Mouse (Mus musculus): ENCODE data around the gene Tbc1d14. TPM values are rescaled to one million over a fixed set of nuclear protein-coding genes. Genes with fewer than 3 reads are reported as not detected.

Tbc1d14 gene
- total and polyA plus RNA-seq, 2 experiments from 2014 or later, result 3.9 to 8.3 TPM

DNA sequence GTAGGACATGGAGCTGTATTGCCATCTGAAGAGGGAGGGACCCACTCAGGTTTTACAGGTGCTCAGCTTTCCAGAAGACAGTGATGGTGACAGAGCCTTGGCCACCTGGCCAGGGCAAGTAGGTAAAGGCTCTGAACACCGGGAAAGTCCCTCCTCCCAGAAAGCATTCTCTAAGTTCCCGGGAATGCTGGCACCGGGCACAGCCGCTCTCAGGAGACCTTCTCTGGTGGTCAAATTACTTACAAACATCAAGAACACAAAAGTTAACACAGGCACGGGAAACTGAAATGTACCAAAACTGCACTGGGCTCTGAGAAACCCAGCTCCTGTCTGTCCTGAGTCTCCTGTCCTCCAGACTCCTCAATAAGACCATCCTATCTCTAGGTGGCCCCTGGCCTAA, 63.4 kb downstream of the Tbc1d14 start:
- Histone ChIP-seq H3K27ac (ENCODE audit: low read depth) (peak overlapping the region; percentile 52; the same call in 1 of the 2 replicates), H3K4me2 (ENCODE audit: low read depth, low read length) (peak overlapping the region; percentile 92), H3K9me3 (replicated peaks; ENCODE audit: control insufficient read depth, low read length) (no peaks in the 10 kb centered on the region), H3K36me3 (replicated peaks; ENCODE audit: control insufficient read depth, insufficient read depth, low read length) (0 out of 2 replicates have a peak, but pooled peaks cover 4% of the 10 kb centered on the region), H3K4me1 (ENCODE audit: control insufficient read depth, insufficient read depth) (peaks cover 7% of the 10 kb centered on the region; the same call in 1 of the 2 replicates), H3K9ac (replicated peaks; ENCODE audit: low read depth, low read length) (peak overlapping the region; percentile 81), H3K27me3 (ENCODE audit: control insufficient read depth, insufficient read depth, low read length) (no peaks in the 10 kb centered on the region), H3K4me3 (ENCODE audit: low read depth, low read length) (peak overlapping the region; percentile 80)
- DNase-seq (ENCODE audit: low spot score), result no peak
- no peak for ATAC-seq (ENCODE audit: insufficient read depth, low read depth)
- TF ChIP-seq CTCF (IDR thresholded peaks at IDR 0.05; ENCODE audit: low read depth) (no peak), EP300 (IDR thresholded peaks at IDR 0.05; ENCODE audit: low read depth) (no peak)
- 11% methylated on average over 5 of the region's 5 CpGs for WGBS

DNA sequence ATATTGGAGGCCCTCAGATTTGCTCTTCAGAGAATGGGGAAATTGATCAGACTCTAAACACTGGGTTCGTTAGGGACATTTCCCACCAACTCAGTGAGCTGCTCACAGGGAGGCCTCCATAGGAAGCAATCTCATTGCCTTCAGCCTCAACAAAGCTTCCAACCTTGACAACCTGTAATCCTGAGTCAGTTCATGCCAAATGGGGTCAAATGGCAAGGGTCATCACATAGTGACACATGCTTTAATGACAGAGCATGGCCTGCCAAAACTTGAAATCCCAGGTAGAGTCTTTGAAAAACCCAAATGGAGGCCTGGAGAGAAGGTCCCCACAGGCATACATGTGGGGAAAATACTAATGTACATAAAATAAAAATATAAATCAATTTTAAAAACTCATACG, 66.2 kb downstream of the Tbc1d14 start:
- Histone ChIP-seq H3K4me2 (ENCODE audit: low read depth, low read length) (no peak overlapping the region), H3K4me3 (ENCODE audit: low read depth, low read length) (no peak overlapping the region), H3K4me1 (ENCODE audit: control insufficient read depth, insufficient read depth) (peaks cover 11% of the 10 kb centered on the region; the same call in 1 of the 2 replicates), H3K27ac (ENCODE audit: low read depth) (no peak overlapping the region), H3K27me3 (ENCODE audit: control insufficient read depth, insufficient read depth, low read length) (no peaks in the 10 kb centered on the region), H3K36me3 (replicated peaks; ENCODE audit: control insufficient read depth, insufficient read depth, low read length) (0 out of 2 replicates have a peak, but pooled peaks cover 9% of the 10 kb centered on the region), H3K9ac (replicated peaks; ENCODE audit: low read depth, low read length) (no peak overlapping the region), H3K9me3 (replicated peaks; ENCODE audit: control insufficient read depth, low read length) (no peaks in the 10 kb centered on the region)
- TF ChIP-seq EP300 (IDR thresholded peaks at IDR 0.05; ENCODE audit: low read depth) (no peak), CTCF (IDR thresholded peaks at IDR 0.05; ENCODE audit: low read depth) (no peak)
- 76% methylated on average over 2 of the region's 2 CpGs for WGBS
- ATAC-seq (ENCODE audit: insufficient read depth, low read depth) (no peak), DNase-seq (ENCODE audit: low spot score) (no peak)

DNA sequence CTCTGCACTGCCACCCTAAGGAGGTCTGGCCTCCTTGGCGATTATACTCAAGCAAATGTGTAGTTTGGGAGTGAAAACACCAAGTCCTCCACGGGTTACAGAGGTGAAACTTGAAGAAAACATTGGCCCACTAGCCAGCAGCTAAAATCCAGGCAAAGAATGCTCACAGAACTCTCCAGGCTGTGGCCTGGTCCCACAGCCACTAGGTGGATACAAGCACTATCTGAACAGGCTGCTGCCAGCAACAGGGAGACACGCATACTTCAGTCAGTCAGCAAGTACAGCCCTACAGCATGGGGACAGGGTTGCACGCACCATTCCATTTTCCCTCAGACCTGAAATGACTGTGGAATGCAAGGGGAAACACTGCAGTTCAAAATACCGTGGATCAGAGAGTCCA, 66.8 kb downstream of the Tbc1d14 start:
- no peak overlapping the region for H3K27ac ChIP-seq (ENCODE audit: low read depth)
- no peak for TF ChIP-seq EP300 (IDR thresholded peaks at IDR 0.05; ENCODE audit: low read depth)
- peak; percentile 64 for TF ChIP-seq CTCF (IDR thresholded peaks at IDR 0.05; ENCODE audit: low read depth)
- peak; percentile 51 for DNase-seq (ENCODE audit: low spot score)
- H3K4me1 ChIP-seq (ENCODE audit: control insufficient read depth, insufficient read depth), result peaks cover 11% of the 10 kb centered on the region; the same call in 1 of the 2 replicates
- no peaks in the 10 kb centered on the region for H3K27me3 ChIP-seq (ENCODE audit: control insufficient read depth, insufficient read depth, low read length)
- no peak overlapping the region for H3K4me3 ChIP-seq (ENCODE audit: low read depth, low read length)
- 60% methylated on average over 5 of the region's 5 CpGs for WGBS
- no peaks in the 10 kb centered on the region for H3K9me3 ChIP-seq (replicated peaks; ENCODE audit: control insufficient read depth, low read length)
- peaks cover 9% of the 10 kb centered on the region; the same call in 1 of the 2 replicates for H3K36me3 ChIP-seq (replicated peaks; ENCODE audit: control insufficient read depth, insufficient read depth, low read length)
- no peak for ATAC-seq (ENCODE audit: insufficient read depth, low read depth)
- H3K9ac ChIP-seq (replicated peaks; ENCODE audit: low read depth, low read length), result no peak overlapping the region
- H3K4me2 ChIP-seq (ENCODE audit: low read depth, low read length), result no peak overlapping the region

DNA sequence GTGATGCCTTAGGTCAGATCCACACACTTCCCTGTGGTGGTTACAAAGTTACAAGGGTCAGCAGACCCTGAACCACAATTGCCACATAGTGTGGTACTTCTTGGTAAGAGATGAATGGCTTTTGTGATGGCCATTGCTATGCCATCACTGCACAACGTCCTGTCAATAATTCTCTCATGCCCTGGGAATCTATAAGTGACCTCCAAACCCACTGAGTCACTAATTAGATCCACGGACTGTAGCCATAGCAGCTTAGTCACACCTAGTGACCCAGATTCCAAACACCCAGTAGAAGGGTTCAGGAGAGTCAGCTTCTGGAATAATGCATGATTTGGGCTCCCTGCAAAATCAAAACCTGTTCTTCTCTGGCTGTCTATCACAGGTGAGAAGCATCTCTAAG, 67.9 kb downstream of the Tbc1d14 start:
- no peak for DNase-seq (ENCODE audit: low spot score)
- TF ChIP-seq EP300 (IDR thresholded peaks at IDR 0.05; ENCODE audit: low read depth) (no peak), CTCF (IDR thresholded peaks at IDR 0.05; ENCODE audit: low read depth) (no peak)

DNA sequence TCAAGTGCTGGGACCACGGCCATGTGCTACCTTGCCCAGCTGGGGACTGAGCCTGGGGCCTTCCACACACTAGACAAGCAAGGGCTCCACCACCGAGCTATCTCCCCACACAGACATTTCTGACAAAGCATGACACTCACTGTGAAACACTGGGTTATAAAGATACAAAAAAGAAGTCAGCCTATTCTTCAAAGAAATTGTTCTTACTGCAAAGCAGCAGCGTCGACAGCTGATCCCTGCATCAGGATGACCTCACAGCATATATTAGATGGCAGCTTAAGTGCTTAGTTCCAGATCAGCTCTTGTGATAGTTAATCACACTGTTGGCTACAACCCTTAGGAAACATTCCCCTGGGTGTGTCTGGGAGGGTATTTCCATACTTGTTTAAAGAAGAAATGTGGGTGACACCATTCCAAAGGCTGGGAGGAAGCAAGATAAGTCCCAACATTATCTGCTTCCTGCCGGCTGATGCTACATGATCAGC, 69.8 kb downstream of the Tbc1d14 start:
- no peak overlapping the region for H3K4me3 ChIP-seq (ENCODE audit: low read depth, low read length)
- ATAC-seq (ENCODE audit: insufficient read depth, low read depth) (no peak), DNase-seq (ENCODE audit: low spot score) (no peak)
- no peak overlapping the region for H3K27ac ChIP-seq (ENCODE audit: low read depth)
- 0 out of 2 replicates have a peak, but pooled peaks cover 5% of the 10 kb centered on the region for H3K4me1 ChIP-seq (ENCODE audit: control insufficient read depth, insufficient read depth)
- H3K9ac ChIP-seq (replicated peaks; ENCODE audit: low read depth, low read length), result no peak overlapping the region
- H3K36me3 ChIP-seq (replicated peaks; ENCODE audit: control insufficient read depth, insufficient read depth, low read length), result peaks cover 36% of the 10 kb centered on the region
- 34% methylated on average over 5 of the region's 5 CpGs for WGBS
- TF ChIP-seq CTCF (IDR thresholded peaks at IDR 0.05; ENCODE audit: low read depth), result no peak
- TF ChIP-seq EP300 (IDR thresholded peaks at IDR 0.05; ENCODE audit: low read depth), result no peak
- H3K4me2 ChIP-seq (ENCODE audit: low read depth, low read length), result no peak overlapping the region
- H3K9me3 ChIP-seq (replicated peaks; ENCODE audit: control insufficient read depth, low read length), result no peaks in the 10 kb centered on the region
- no peaks in the 10 kb centered on the region for H3K27me3 ChIP-seq (ENCODE audit: control insufficient read depth, insufficient read depth, low read length)

More for the DNA sequence above, 67.9 kb downstream of the Tbc1d14 start:
- 82% methylated on average over 2 of the region's 2 CpGs for WGBS
- Histone ChIP-seq H3K36me3 (replicated peaks; ENCODE audit: control insufficient read depth, insufficient read depth, low read length) (peaks cover 16% of the 10 kb centered on the region), H3K4me3 (ENCODE audit: low read depth, low read length) (no peak overlapping the region), H3K9ac (replicated peaks; ENCODE audit: low read depth, low read length) (no peak overlapping the region), H3K9me3 (replicated peaks; ENCODE audit: control insufficient read depth, low read length) (no peaks in the 10 kb centered on the region), H3K27ac (ENCODE audit: low read depth) (no peak overlapping the region), H3K4me2 (ENCODE audit: low read depth, low read length) (no peak overlapping the region), H3K27me3 (ENCODE audit: control insufficient read depth, insufficient read depth, low read length) (no peaks in the 10 kb centered on the region), H3K4me1 (ENCODE audit: control insufficient read depth, insufficient read depth) (peaks cover 11% of the 10 kb centered on the region; the same call in 1 of the 2 replicates)
- no peak for ATAC-seq (ENCODE audit: insufficient read depth, low read depth)

DNA sequence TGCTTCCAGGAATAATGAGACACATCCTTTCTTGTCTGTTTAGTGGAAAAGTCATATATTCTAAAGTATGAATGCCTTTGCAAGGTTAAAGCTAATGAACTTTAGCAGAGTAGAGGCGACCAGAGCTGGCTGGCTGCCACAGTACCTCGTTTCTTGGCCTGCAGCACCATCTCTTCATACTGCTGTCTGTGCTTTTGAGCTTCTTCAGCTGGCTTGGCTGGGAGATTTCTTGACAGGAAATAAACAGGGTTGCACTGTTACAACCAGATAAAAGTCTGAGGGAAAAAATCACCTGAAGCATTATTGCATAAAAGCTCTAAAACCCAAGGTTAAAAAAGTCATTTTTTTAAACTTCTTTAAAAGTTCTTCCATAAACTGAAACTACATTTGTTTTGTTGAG, 70.3 kb downstream of the Tbc1d14 start:
- Histone ChIP-seq H3K9ac (replicated peaks; ENCODE audit: low read depth, low read length) (no peak overlapping the region), H3K9me3 (replicated peaks; ENCODE audit: control insufficient read depth, low read length) (no peaks in the 10 kb centered on the region), H3K4me2 (ENCODE audit: low read depth, low read length) (no peak overlapping the region), H3K27ac (ENCODE audit: low read depth) (no peak overlapping the region), H3K4me3 (ENCODE audit: low read depth, low read length) (no peak overlapping the region), H3K4me1 (ENCODE audit: control insufficient read depth, insufficient read depth) (0 out of 2 replicates have a peak, but pooled peaks cover 5% of the 10 kb centered on the region), H3K27me3 (ENCODE audit: control insufficient read depth, insufficient read depth, low read length) (no peaks in the 10 kb centered on the region), H3K36me3 (replicated peaks; ENCODE audit: control insufficient read depth, insufficient read depth, low read length) (peaks cover 41% of the 10 kb centered on the region)
- WGBS, result 11% methylated on average over 2 of the region's 2 CpGs
- ATAC-seq (ENCODE audit: insufficient read depth, low read depth), result no peak
- DNase-seq (ENCODE audit: low spot score), result no peak
- TF ChIP-seq CTCF (IDR thresholded peaks at IDR 0.05; ENCODE audit: low read depth), result no peak
- no peak for TF ChIP-seq EP300 (IDR thresholded peaks at IDR 0.05; ENCODE audit: low read depth)

Measured in heart, postnatal 0 days (tissue).